Mouse (Mus musculus) frontal cortex, postnatal 14 days (tissue): ENCODE results near the gene Polr2h.

Source experiments
- DNase-seq, 2 experiments: peaks; one replicate each; pipeline ENCODE4 v3.0.0; 2022; ENCODE audit warnings: low spot score in 2 of 2

The Polr2h gene

GRCm38 (mm10) chr16:20722736-20723135 is 5.3 kb downstream of the Polr2h start:
- no peak for DNase-seq

DNA sequence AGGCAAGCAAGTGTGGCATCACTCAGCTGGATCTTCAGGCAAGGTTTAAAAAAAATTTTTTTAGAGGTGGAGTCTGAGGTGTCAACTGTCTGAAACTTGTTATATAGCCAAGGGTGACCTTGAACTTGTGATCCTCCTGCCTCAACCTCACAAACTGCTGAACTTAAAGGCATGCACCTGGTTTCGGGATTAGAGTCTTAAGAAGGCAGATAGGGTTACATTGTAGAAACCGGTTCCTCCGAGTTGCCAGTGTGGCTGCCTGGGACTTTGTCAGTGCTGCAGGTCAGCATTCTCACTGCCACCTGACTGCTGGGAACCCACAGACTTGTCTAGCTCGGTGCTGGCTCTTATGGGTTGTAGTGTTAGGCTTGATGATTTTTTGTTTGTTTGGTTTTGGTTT is 5.8 kb downstream of the Polr2h start:
- no peak for DNase-seq

GRCm38 (mm10) chr16:20724338-20724748 is 6.9 kb downstream of the Polr2h start:
- peak in 1 of 2 experiments; percentile 26 for DNase-seq

DNA sequence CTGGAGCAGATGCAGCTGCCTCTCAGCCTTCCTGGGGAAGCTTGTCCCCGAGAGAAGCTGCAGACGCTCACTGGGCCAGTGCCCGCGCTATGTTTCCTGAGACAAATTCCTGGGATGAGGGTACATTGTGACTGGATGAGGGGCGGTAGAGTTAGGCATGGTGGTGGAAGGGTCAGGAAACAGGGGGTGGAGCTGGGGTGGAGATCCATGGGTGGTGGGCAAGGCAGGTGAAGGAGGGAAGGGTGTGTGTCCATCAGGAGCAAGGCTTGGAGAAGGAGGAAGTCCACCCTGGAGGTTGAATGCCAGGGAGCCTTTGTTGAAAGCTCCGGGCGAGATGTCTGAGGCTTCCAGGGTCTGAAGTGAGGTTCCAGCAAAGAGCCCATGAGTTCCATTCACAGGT is 7.9 kb downstream of the Polr2h start:
- no peak for DNase-seq

GRCm38 (mm10) chr16:20725750-20726149 is 8.3 kb downstream of the Polr2h start:
- no peak for DNase-seq

- no peak for DNase-seq
These were observed 8.9 kb downstream of the Polr2h start for GRCm38 (mm10) chr16:20726384-20726783.

DNA sequence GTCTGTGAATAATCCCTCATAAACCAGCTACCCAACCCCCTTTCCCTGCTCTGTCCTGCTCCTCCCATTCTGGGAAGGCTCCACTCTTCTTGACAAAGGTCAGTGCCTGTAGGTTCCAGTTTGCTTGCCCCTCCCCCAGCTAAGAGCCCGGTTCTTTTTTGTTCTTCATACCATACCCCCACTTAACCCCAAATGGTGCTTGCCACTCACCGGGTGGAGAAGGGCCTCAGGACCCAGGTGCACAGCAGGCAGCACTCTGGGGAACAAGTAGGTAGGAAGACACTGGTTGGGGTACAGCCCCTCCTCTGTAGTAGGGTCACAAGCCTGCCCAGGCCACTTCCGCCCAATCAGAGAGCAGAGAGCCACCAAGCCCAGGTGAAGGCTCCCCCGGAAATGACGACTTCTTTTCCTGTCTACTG is 12.8 kb downstream of the Polr2h start:
- no peak for DNase-seq

DNA sequence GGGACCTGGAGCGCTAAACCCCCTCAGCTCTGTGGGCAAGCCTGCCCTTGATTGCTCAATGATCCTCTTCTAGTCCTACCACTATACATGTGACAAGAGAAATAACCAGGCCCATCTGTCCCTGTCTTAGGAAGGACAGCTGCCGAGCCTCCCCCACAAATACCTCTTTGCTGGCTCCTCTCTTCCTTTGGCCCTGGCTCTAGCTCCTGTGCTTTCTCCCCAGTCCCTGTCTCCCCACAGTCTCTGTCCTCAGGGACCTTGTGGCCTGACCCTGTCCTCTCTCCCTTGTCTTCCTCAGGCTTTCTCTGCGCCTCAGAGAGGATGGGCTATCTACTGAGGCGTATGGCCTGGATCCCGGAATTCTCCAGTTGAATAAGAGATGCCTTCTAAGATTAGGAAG is 14.2 kb downstream of the Polr2h start:
- DNase-seq, result no peak

- DNase-seq, result peak in 1 of 2 experiments; percentile 14
These were observed 14.9 kb downstream of the Polr2h start for GRCm38 (mm10) chr16:20732251-20732924.

DNA sequence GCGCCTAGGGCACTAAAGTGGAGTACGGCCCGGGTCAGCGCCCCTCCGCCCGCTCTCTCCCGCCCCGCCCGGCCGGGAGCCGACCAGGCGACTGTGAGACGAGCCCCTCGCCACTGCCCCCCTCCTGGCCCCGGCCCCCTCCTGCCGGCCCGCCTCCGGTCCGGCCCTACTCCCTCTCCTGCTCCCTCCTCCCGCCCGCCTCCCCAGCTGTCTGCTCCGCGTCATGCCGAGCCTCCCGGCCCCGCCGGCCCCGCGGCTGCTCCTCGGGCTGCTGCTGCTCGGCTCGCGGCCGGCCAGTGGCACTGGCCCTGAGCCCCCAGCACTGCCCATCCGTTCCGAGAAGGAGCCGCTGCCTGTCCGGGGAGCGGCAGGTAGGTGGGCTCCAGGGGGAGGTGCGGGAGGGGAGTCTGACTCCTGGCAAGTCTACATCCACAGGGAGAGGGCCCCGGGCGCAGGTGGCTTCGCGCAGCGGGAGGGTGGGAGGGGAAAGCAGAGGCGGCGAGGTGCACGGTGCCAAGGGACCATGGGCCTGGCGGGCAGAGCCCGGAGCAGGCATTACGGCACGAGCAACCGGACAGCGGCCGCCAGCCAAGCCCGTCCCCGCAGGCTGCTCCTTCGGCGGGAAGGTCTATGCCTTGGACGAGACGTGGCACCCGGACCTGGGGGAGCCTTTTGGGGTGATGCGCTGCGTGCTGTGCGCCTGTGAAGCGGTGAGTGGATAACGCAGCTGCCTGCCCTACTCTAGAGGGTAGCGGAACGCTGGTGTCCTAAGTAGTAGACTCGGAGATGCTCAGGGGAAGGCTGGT is 15.7 kb downstream of the Polr2h start, which contains the start of gene Chrd:
TSS of gene Chrd (plus strand) at position 203 of the 806 bp plus-strand sequence.
- peak in 1 of 2 experiments; percentile 43 for DNase-seq

GRCm38 (mm10) chr16:20733731-20734730 is 16.6 kb downstream of the Polr2h start, which contains the start of gene Thpo:
TSS of gene Thpo (minus strand) at chr16:20734511.
- no peak for DNase-seq

DNA sequence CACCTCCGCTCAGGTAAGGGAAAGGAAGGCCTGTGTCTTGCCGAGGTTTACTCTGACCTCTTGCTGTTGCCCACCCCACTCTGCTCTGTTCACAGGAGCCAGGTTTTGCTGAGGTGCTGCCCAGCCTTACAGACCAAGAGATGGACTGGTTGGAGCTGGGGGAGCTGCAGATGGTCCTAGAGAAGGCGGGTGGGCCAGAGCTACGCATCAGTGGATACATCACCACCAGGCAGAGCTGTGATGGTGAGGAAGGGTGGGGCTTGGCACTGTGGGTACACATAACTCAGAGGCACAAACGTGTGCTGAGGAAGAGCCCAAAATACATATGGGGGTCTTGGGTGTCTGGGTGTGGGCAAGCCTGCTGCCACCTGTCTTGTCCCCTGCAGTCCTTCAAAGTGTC is 18.2 kb downstream of the Polr2h start:
- DNase-seq, result no peak

- no peak for DNase-seq
These were observed 18.7 kb downstream of the Polr2h start for GRCm38 (mm10) chr16:20736168-20736567.

DNA sequence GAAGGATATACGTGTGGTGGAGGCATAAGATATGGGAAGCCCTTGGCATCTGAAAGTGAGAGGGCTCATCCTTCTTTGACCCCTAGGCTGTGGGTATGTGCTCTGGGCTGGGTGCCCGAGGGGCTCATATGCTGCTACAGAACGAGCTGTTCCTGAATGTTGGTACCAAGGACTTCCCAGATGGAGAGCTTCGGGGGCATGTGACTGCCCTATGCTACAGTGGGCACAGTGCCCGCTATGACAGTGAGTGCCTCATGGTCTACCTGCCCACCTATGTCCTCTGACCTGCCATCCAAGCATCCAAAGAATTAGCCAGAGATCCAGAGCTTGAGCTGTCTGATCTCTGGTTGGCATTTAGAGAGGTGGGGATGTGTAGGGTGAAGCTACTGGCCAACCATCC is 19.4 kb downstream of the Polr2h start:
- no peak for DNase-seq

GRCm38 (mm10) chr16:20739845-20740244 is 22.4 kb downstream of the Polr2h start:
- no peak for DNase-seq

DNA sequence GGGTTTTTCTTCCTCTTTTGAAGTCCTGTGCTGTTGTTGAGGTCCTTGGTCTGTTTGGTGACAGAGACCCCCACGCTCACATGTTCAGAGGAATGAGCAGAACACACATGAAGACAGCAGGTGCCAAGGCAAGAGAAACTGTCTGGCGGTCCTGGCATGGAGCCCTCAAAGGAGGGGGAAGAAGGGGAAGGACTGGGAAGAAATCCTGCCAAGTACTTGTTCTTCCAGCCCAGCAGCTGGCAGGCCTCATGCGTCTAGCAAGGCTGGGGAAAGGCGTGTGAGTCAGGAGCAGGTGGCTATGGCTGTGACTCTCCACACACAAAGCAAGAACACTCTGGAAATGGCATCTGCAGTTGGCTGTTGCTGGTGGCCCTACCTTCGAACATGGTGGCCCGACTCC is 29.2 kb downstream of the Polr2h start:
- peak; percentile 55 to 60 for DNase-seq

DNA sequence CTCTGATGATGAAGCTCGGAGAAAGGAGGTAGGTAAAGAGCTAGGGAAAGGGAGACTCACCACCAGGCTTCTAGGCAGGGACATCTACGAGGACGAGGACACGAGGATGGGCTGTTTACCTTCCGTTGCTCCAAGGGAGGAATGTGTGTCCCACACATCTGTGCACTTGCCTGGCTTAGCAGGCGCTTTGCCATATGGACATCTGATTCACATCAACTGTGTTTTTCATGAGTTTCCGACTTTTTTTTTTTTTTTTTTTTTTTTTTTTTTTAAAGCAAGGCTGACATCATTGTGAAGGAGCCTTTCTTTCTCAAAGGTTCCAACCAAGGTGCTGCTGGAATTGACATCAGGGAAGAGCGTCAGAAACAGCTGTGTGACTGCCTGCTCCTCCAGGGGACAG is 33.1 kb downstream of the Polr2h start:
- DNase-seq, result no peak

- DNase-seq, result no peak
These were observed 38.6 kb downstream of the Polr2h start for GRCm38 (mm10) chr16:20756052-20756451.

- no peak for DNase-seq
These were observed 39.9 kb downstream of the Polr2h start for GRCm38 (mm10) chr16:20757385-20757784.

DNA sequence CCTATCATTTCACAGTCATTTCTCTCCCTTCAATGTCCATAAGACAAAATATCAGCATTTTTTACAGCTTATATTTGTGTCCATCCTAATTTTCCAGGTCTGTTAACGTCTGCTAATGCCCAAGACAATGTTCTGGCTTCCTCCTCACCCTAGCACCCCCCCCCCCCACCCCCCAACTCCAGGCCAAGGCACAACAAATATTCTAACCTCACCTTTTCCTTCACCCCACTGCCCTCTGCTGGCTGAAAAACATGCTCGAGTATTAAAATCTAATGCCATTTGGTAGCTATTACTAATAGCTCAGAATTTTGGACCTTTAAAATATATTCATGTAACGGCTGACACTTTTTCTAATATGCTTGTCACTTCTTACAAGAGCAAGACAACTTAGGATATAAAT is 44.2 kb downstream of the Polr2h start:
- no peak for DNase-seq

- DNase-seq, result no peak
These were observed 47.8 kb downstream of the Polr2h start for GRCm38 (mm10) chr16:20765244-20765643.
